Mouse (Mus musculus): ENCODE results near the gene Fat2.

DNA sequence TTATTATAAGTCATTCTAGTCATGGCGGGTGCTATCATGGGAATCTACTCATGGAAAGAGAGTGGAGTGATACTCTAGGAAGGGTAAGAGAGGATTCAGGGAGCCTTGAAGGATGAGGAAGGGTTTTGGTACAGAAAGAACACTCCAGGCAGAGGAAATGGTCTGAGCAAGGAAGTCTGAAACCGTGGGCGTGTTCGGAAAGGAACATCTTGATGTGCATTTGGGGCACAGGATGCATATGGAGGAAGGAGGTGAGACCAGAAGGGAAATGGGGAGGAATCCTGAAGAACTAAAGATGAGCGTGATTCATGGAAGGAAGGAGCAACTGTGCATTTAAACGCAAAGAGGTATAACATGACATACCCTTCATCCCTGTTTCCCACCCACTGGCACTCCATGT is 67.8 kb downstream of the Fat2 start:
- TF ChIP-seq CTCF (IDR thresholded peaks at IDR 0.05) (no peak), EP300 (IDR thresholded peaks at IDR 0.05) (no peak)
